In the genomic region with DNA sequence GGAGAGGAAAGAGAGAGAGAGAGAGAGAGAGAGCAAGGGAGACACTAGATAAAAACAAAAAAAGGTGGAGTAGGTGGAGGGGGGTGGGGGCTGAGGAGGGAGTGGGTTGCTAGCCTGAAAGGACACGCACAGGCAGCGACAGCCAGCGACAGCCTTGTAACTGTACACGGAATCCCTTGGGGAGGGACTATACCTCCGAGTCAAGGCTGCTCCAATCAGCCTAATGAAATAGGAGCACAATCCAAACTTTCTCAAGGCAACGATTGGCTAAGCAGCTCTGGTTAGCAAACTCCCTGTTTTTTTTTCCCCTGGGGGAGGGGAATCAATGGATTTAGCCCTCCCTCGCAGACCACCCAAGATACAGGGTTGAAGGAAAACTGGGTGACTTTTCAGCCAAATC, we compare ENCODE assay signal across 8 mouse cellular contexts.
DNase-seq lines count a peak whose midpoint lies in the region; ATAC-seq and TF ChIP-seq lines count a peak whose summit lies in the region.

No protein-coding gene starts in this region.

- peak overlapping the region; percentile 79 for H3K27ac ChIP-seq in heart, postnatal 0 days (ENCODE audit: low read depth)
- H3K27ac ChIP-seq in liver, adult 2 months (replicated peaks; ENCODE audit: insufficient read depth, low read depth, low read length), result 0 out of 2 replicates have a peak overlapping the region, but pooled peaks have one; percentile 60
- H3K27ac ChIP-seq in midbrain, embryonic 15.5 days, result peak overlapping the region; percentile 52; the same call in 1 of the 2 replicates

- no peak for TF ChIP-seq POLR2A in liver, adult 2 months (IDR thresholded peaks at IDR 0.05; ENCODE audit: extremely low read depth, insufficient read depth, low read length)

- no peaks in the 10 kb centered on the region for H3K79me2 ChIP-seq in liver, adult 2 months (ENCODE audit: control insufficient read depth, insufficient read depth, low read length)

- peak; percentile 83 for ATAC-seq in heart, postnatal 0 days (ENCODE audit: insufficient read depth, low read depth)
- peak; percentile 79 for ATAC-seq in midbrain, embryonic 15.5 days (replicated peaks)

- peak overlapping the region; percentile 98 for H3K4me2 ChIP-seq in heart, postnatal 0 days (ENCODE audit: low read depth, low read length)
- peak overlapping the region; percentile 99 for H3K4me2 ChIP-seq in midbrain, embryonic 15.5 days

- TF ChIP-seq EP300 in heart, postnatal 0 days (IDR thresholded peaks at IDR 0.05; ENCODE audit: low read depth), result no peak

- 3% methylated on average over 7 of the region's 7 CpGs for WGBS in heart, postnatal 0 days
- WGBS in liver, adult 2 months, result 9% methylated on average over 7 of the region's 7 CpGs
- under 1% methylated on average over 7 of the region's 7 CpGs for WGBS in midbrain, embryonic 15.5 days

- H3K27me3 ChIP-seq in heart, postnatal 0 days (ENCODE audit: control insufficient read depth, insufficient read depth, low read length), result no peaks in the 10 kb centered on the region
- peaks cover 5% of the 10 kb centered on the region; the same call in 1 of the 2 replicates for H3K27me3 ChIP-seq in liver, adult 2 months (ENCODE audit: control insufficient read depth, insufficient read depth, low read length)
- peaks cover 9% of the 10 kb centered on the region; the same call in 1 of the 2 replicates for H3K27me3 ChIP-seq in midbrain, embryonic 15.5 days (replicated peaks)

- H3K9me3 ChIP-seq in heart, postnatal 0 days (replicated peaks; ENCODE audit: control insufficient read depth, low read length), result no peaks in the 10 kb centered on the region
- H3K9me3 ChIP-seq in midbrain, embryonic 15.5 days, result no peaks in the 10 kb centered on the region

- peaks cover 10% of the 10 kb centered on the region for H3K4me1 ChIP-seq in heart, postnatal 0 days (ENCODE audit: control insufficient read depth, insufficient read depth)
- H3K4me1 ChIP-seq in liver, adult 2 months (ENCODE audit: control insufficient read depth, insufficient read depth, low read length), result peaks cover 4% of the 10 kb centered on the region; the same call in 1 of the 2 replicates
- peaks cover 20% of the 10 kb centered on the region for H3K4me1 ChIP-seq in midbrain, embryonic 15.5 days

- H3K9ac ChIP-seq in heart, postnatal 0 days (replicated peaks; ENCODE audit: low read depth, low read length), result peak overlapping the region; percentile 49
- H3K9ac ChIP-seq in liver, adult 2 months (ENCODE audit: low read depth, low read length), result peak overlapping the region; percentile 84
- H3K9ac ChIP-seq in midbrain, embryonic 15.5 days, result peak overlapping the region; percentile 63

- DNase-seq in right cerebral cortex, postnatal 10 days (ENCODE audit: low spot score in 2 of 2), result peak; percentile 53 to 62
- DNase-seq in right cerebral cortex, postnatal 4 days, result no peak
- DNase-seq in embryo, embryonic 10.5 days (ENCODE audit: low spot score), result peak; percentile 85
- DNase-seq in heart, postnatal 0 days (ENCODE audit: low spot score), result peak; percentile 85
- peak; percentile 11 for DNase-seq in liver, adult 2 months (ENCODE audit: extremely low read depth, low read depth, low spot score)
- DNase-seq in urinary bladder, postnatal 10 days (ENCODE audit: low spot score), result no peak
- no peak for DNase-seq in layer of hippocampus, postnatal 25 days (ENCODE audit: extremely low spot score in 1 of 2, low spot score in 1 of 2)

- peak overlapping the region; percentile 74 for H3K4me3 ChIP-seq in heart, postnatal 0 days (ENCODE audit: low read depth, low read length)
- peak overlapping the region; percentile 66 for H3K4me3 ChIP-seq in liver, adult 2 months (ENCODE audit: insufficient read depth, low read depth, low read length)
- peak overlapping the region; percentile 62 for H3K4me3 ChIP-seq in midbrain, embryonic 15.5 days

- TF ChIP-seq CTCF in heart, postnatal 0 days (IDR thresholded peaks at IDR 0.05; ENCODE audit: low read depth), result no peak
- no peak for TF ChIP-seq CTCF in liver, adult 2 months (IDR thresholded peaks at IDR 0.05; ENCODE audit: low read depth, low read length)

- H3K36me3 ChIP-seq in heart, postnatal 0 days (replicated peaks; ENCODE audit: control insufficient read depth, insufficient read depth, low read length), result no peaks in the 10 kb centered on the region
- H3K36me3 ChIP-seq in liver, adult 2 months (ENCODE audit: control insufficient read depth, insufficient read depth, low read length), result no peaks in the 10 kb centered on the region
- H3K36me3 ChIP-seq in midbrain, embryonic 15.5 days (replicated peaks), result no peaks in the 10 kb centered on the region

Comparison
In these comparisons a context has a peak if more than half of its experiments do, and no peak if none do; other contexts are left out.
1. DNase-seq: peak in right cerebral cortex, postnatal 10 days (2 of 2), embryo, embryonic 10.5 days (single experiment), heart, postnatal 0 days (single experiment) and liver, adult 2 months (single experiment); none in right cerebral cortex, postnatal 4 days (single experiment), urinary bladder, postnatal 10 days (single experiment) and layer of hippocampus, postnatal 25 days (0 of 2).
2. Peak in every context shown above with its lines, with median percentiles within 50 percentile points of each other: H3K27ac ChIP-seq, H3K4me3 ChIP-seq and H3K9ac ChIP-seq.